Mouse (Mus musculus) heart, embryonic 12.5 days (tissue): ENCODE data around the gene Asphd1. TPM values are rescaled to one million over a fixed set of nuclear protein-coding genes. Genes with fewer than 3 reads are reported as not detected.

ENCODE experiments used
- ATAC-seq: fragments of 200-750 bp; cut with Nextera tagmentation; 2 replicates; pipeline ENCODE4 v1.8.0; 2017; ENCODE audit warnings: moderate TSS enrichment, moderate library complexity; ENCODE audit not compliant: insufficient number of reproducible peaks, low FRiP score
- H3K27ac ChIP-seq: fragments of 300-500 bp; sonication (generic); 2 replicates; pipeline ENCODE4 v1.5.1; 2016; ENCODE audit warnings: mild to moderate bottlenecking, moderate library complexity; ENCODE audit not compliant: poor library complexity, severe bottlenecking
- H3K27me3 ChIP-seq: fragments of 300-500 bp; sonication (generic); replicated peaks from 2 replicates; pipeline ENCODE4 v1.6.1; 2016; ENCODE audit warnings: mild to moderate bottlenecking, moderate library complexity
- H3K36me3 ChIP-seq: fragments of 300-500 bp; sonication (generic); 2 replicates; pipeline ENCODE4 v1.6.1; 2016; ENCODE audit warnings: mild to moderate bottlenecking, moderate library complexity
- H3K4me1 ChIP-seq: fragments of 300-500 bp; sonication (generic); replicated peaks from 2 replicates; pipeline ENCODE4 v1.6.1; 2016; ENCODE audit warnings: mild to moderate bottlenecking
- H3K4me2 ChIP-seq: fragments of 300-500 bp; sonication (generic); 2 replicates; pipeline ENCODE4 v1.6.1; 2016; ENCODE audit warnings: mild to moderate bottlenecking, moderate library complexity
- H3K4me3 ChIP-seq: fragments of 300-500 bp; sonication (generic); 2 replicates; pipeline ENCODE4 v1.5.1; 2016; ENCODE audit warnings: mild to moderate bottlenecking
- H3K9ac ChIP-seq: fragments of 300-500 bp; sonication (generic); 2 replicates; pipeline ENCODE4 v1.6.1; 2016; ENCODE audit warnings: mild to moderate bottlenecking, moderate library complexity
- H3K9me3 ChIP-seq: fragments of 300-500 bp; sonication (generic); replicated peaks from 2 replicates; pipeline ENCODE4 v1.6.1; 2016; ENCODE audit warnings: mild to moderate bottlenecking, moderate library complexity
- WGBS: fragments of 180-500 bp; shearing (Covaris S2); methylation state at CpG from one replicate; pipeline ENCODE4 v1.1.7; 2016; 5-methylcytosine and 5-hydroxymethylcytosine counted together
- polyA plus RNA-seq: library from polyadenylated mRNA; unstranded; fragments of >200 nt; fragmentation: Nextera tagmentation; extraction: Ambion mirVana; gene quantifications from 2 replicates; pipeline ENCODE4 v1.2.1, GENCODE M21; 2016

Gene Asphd1
- not detected in 2 replicates for polyA plus RNA-seq

DNA sequence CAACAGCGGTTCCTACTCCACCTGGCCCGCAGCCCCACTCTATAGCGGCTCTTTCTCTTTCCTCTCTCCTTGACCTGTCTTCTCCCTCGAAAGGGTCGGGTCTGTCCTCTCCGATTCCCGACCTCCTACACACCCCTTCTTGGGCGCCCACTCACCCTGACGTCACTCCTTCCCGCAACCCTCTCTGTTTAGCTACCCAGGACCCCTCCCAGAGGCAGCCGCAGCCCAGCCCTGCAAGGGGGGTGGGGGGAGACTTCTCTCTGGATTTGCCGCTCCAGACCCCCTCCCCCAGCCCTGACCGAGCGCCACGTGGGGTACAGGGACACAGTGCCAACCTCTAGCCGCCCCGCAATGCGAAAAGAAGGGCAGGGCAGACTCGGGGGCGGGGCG lies at the start of gene Asphd1:
TSS of gene Asphd1 (minus strand) at position 180 of the 390 bp plus-strand sequence.
- under 1% methylated on average over 21 of the region's 21 CpGs for WGBS
- Histone ChIP-seq H3K9me3 (no peaks in the 10 kb centered on the region), H3K27ac (no peak within 1 kb of the TSS), H3K4me2 (peak within 1 kb of the TSS; percentile 99), H3K4me1 (peaks cover 14% of the 10 kb centered on the region), H3K9ac (peak within 1 kb of the TSS; percentile 48), H3K36me3 (peaks cover 9% of the 10 kb centered on the region), H3K27me3 (peaks cover 57% of the 10 kb centered on the region), H3K4me3 (peak within 1 kb of the TSS; percentile 48)
- no peak; the same call in 1 of the 2 replicates for ATAC-seq

DNA sequence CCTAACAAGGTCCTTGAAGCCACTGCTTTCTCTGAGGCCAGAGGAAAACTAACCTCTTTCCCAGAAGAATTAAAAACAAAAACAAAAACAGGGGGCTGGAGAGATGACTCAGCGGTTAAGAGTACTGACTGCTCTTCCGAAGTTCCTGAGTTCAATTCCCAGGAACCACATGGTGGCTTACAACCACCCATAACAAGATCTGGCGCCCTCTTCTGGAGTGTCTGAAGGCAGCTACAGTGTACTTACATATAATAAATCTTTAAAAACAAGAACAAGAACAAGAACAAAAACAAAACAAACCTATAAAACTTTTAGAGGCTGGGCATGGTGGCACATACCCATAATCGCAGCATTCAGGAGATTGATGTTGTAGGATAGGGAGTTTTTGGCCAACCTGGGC lies 47.1 kb upstream of the Asphd1 start:
- Histone ChIP-seq H3K36me3 (peaks cover 12% of the 10 kb centered on the region), H3K4me3 (no peak overlapping the region), H3K27ac (no peak overlapping the region), H3K4me2 (no peak overlapping the region), H3K27me3 (no peaks in the 10 kb centered on the region), H3K9me3 (0 out of 2 replicates have a peak, but pooled peaks cover 4% of the 10 kb centered on the region), H3K9ac (no peak overlapping the region), H3K4me1 (no peaks in the 10 kb centered on the region)
- ATAC-seq, result no peak
- 77% methylated on average over 4 of the region's 4 CpGs for WGBS

DNA sequence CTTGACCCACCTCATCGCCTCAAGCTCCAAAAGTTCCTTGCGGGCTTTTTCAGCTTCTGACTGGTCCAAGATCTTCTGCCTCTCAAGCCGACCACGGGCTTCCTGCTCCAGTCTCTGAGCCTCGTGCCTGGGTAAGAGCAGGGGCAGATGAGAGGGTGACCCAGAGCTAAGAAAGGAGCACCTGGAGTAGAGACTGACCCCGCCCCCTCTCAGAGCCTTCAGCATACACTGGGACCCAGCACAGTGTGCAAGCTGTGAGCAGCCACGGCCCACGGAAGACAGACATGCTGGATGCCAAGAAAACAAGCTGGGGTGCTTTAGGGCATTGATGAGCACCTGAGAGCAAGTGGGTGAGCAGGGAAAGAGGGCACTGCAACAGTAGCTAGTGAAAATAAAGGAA lies 39.4 kb upstream of the Asphd1 start:
- Histone ChIP-seq H3K9me3 (no peaks in the 10 kb centered on the region), H3K4me1 (no peaks in the 10 kb centered on the region), H3K27ac (no peak overlapping the region), H3K36me3 (no peaks in the 10 kb centered on the region), H3K27me3 (0 out of 2 replicates have a peak, but pooled peaks cover 4% of the 10 kb centered on the region), H3K4me2 (no peak overlapping the region), H3K4me3 (no peak overlapping the region), H3K9ac (no peak overlapping the region)
- ATAC-seq, result no peak
- 70% methylated on average over 8 of the region's 8 CpGs for WGBS

DNA sequence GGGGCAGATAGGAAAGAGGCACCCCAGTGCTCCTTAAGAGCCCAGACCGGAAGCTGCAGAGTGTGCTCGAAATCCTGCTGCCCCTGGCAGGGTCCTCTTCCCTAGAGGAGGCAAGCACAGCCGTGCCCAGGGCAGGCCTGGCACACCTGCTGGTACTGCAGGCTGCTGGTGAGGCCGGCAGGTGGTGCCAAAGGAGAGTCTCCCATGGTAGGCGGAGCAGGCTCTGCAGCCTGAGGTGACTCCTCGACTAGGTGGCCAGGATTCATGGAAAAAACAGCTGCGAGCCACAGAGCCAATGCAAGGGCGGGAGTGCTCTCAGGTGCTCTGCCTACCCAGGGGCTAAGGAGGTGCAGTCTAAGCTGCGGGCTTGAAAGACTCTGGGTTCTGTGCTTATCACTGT lies 36.9 kb upstream of the Asphd1 start:
- 42% methylated on average over 9 of the region's 9 CpGs for WGBS
- H3K36me3 ChIP-seq, result peaks cover 2% of the 10 kb centered on the region; the same call in 1 of the 2 replicates
- no peak; the same call in 1 of the 2 replicates for ATAC-seq
- H3K4me2 ChIP-seq, result no peak overlapping the region
- H3K27ac ChIP-seq, result no peak overlapping the region
- H3K9ac ChIP-seq, result no peak overlapping the region
- H3K4me3 ChIP-seq, result no peak overlapping the region
- H3K27me3 ChIP-seq, result 0 out of 2 replicates have a peak, but pooled peaks cover 4% of the 10 kb centered on the region
- no peaks in the 10 kb centered on the region for H3K9me3 ChIP-seq
- H3K4me1 ChIP-seq, result no peaks in the 10 kb centered on the region

DNA sequence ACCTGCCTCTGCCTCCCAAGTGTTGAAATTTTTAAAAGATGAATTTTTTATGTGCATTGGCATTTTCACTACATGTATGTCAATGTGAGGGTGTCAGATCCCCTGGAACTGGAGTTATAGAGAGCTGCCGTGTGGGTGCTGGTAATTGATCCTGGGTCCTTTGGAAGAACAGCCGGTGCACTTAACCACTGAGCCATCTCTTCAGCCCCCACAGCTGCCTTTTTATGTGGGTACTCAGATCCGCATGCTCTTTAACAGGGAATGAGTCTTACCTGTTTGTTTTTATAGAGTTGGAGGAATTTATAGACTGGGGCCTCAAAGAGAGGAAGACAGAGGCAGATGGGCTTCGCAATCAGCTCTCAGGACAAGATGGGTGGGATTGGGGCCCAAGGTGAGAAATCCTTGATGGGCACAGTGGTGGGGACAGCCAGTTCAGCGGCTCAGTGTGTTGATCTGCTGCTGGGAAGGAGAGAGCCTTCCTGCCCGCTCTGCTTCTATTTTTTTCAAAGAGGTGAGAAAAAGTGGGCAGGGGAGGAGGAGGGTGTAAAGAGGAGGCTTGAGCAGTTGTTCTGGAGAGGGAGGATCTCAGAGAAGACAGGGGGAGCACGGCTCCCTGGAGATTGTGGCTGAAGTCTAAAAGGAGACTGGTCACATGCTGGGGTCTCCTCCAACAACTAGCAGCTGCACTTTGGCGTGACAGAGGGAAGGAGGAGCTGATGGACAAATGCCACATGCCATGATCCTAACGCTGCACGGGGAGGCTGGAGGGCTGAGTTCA lies 35.5 kb upstream of the Asphd1 start:
- Histone ChIP-seq H3K36me3 (peaks cover 15% of the 10 kb centered on the region), H3K27me3 (0 out of 2 replicates have a peak, but pooled peaks cover 4% of the 10 kb centered on the region), H3K4me1 (no peaks in the 10 kb centered on the region), H3K9me3 (no peaks in the 10 kb centered on the region), H3K4me3 (no peak overlapping the region), H3K9ac (no peak overlapping the region), H3K27ac (no peak overlapping the region), H3K4me2 (no peak overlapping the region)
- WGBS, result 36% methylated on average over 10 of the region's 10 CpGs
- no peak for ATAC-seq

DNA sequence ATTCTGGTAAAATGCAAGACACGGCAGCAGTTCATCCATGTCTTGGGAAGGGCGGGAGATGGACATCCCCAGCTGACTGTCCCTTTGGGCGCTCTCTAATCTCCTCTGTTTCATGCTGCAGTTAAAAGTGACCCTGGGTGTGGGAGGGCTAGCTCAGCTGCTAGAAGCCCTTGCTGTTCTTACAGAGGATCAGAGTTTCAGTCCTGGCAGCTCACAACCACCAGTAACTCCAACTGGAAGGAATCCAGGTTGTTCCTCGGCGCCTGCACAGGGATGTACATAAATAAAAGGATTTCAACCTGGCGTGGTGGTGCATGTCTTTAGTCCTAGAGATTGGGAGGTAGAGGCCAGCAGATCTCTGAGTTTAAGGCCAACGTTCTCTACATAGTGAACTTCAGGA lies 33.7 kb upstream of the Asphd1 start:
- Histone ChIP-seq H3K27ac (no peak overlapping the region), H3K4me2 (no peak overlapping the region), H3K36me3 (peaks cover 32% of the 10 kb centered on the region), H3K4me1 (no peaks in the 10 kb centered on the region), H3K9ac (no peak overlapping the region), H3K9me3 (no peaks in the 10 kb centered on the region), H3K27me3 (0 out of 2 replicates have a peak, but pooled peaks cover 4% of the 10 kb centered on the region), H3K4me3 (no peak overlapping the region)
- ATAC-seq, result no peak
- WGBS, result 80% methylated on average over 7 of the region's 7 CpGs

DNA sequence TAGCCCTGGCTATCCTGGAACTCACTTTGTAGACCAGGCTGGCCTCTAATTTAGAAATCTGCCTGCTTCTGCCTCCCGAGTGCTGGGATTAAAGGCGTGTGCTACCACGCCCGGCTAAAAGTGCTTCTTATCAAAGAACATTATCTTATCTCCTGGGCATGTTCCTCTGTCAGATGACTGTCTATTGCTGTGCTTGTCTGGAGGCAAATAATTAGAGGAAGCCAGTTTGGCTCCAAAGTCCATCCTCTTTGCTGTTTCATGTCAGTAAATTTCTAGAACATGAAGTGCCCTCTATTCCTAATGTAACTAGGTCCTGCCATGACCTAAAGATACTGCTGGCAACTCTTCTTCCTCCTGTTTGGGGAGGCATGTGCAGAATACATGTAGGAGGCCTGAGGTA lies 32.7 kb upstream of the Asphd1 start:
- H3K9me3 ChIP-seq, result no peaks in the 10 kb centered on the region
- peaks cover 3% of the 10 kb centered on the region for H3K4me1 ChIP-seq
- no peak overlapping the region for H3K4me3 ChIP-seq
- ATAC-seq, result no peak
- H3K36me3 ChIP-seq, result peaks cover 35% of the 10 kb centered on the region
- no peak overlapping the region for H3K4me2 ChIP-seq
- no peak overlapping the region for H3K9ac ChIP-seq
- no peak overlapping the region for H3K27ac ChIP-seq
- WGBS, result 71% methylated on average over 4 of the region's 4 CpGs
- H3K27me3 ChIP-seq, result 0 out of 2 replicates have a peak, but pooled peaks cover under 1% of the 10 kb centered on the region

DNA sequence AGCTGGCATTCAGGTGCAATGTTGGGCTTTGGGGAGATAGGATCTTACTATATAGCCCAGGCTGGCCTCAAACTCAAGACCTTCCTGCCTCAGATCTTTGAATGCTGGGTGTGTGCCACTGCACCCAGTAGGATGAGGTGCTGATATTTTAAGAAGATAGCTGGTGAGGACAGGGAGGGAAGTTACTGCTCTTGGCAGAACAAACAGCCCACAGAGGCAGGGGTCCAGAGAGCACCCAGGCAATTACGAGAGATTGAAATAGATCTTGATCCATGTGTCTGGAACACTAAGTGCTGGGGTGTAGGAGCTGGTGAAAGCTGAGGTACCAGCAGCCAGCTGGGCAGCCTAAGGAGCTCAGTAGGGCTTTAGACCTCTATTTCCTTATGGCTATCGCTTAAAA lies 32.2 kb upstream of the Asphd1 start:
- no peak for ATAC-seq

DNA sequence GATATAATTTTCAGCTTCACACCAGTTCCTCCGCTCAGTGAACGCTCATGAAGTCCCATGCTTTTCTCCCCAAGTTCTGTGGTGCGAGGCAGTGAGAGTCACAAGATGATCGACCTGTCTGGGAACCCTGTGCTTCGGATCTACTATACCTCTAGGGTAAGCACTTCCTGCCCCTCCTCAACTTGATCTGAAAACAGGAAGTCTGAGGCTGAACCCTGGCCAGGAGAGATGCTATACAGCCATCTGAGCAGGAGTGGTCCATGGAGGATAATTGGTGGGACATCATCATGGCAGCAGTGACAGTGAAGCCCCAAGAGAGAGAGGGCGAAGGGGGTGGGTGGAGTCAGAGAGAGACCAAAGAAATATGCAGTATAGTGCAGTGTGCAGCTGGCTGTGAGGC lies 29.5 kb upstream of the Asphd1 start:
- H3K27ac ChIP-seq, result no peak overlapping the region
- 90% methylated on average over 6 of the region's 6 CpGs for WGBS
- peaks cover 35% of the 10 kb centered on the region for H3K36me3 ChIP-seq
- H3K27me3 ChIP-seq, result no peaks in the 10 kb centered on the region
- no peak for ATAC-seq
- H3K4me3 ChIP-seq, result no peak overlapping the region
- no peak overlapping the region for H3K4me2 ChIP-seq
- H3K9me3 ChIP-seq, result no peaks in the 10 kb centered on the region
- H3K4me1 ChIP-seq, result peaks cover 10% of the 10 kb centered on the region
- H3K9ac ChIP-seq, result no peak overlapping the region

More for the DNA sequence above, 32.2 kb upstream of the Asphd1 start:
- 73% methylated on average over 2 of the region's 2 CpGs for WGBS
- H3K9me3 ChIP-seq, result no peaks in the 10 kb centered on the region
- peaks cover 6% of the 10 kb centered on the region for H3K4me1 ChIP-seq
- H3K4me3 ChIP-seq, result no peak overlapping the region
- H3K27ac ChIP-seq, result no peak overlapping the region
- no peak overlapping the region for H3K9ac ChIP-seq
- H3K27me3 ChIP-seq, result no peaks in the 10 kb centered on the region
- H3K36me3 ChIP-seq, result peaks cover 35% of the 10 kb centered on the region
- H3K4me2 ChIP-seq, result no peak overlapping the region

DNA sequence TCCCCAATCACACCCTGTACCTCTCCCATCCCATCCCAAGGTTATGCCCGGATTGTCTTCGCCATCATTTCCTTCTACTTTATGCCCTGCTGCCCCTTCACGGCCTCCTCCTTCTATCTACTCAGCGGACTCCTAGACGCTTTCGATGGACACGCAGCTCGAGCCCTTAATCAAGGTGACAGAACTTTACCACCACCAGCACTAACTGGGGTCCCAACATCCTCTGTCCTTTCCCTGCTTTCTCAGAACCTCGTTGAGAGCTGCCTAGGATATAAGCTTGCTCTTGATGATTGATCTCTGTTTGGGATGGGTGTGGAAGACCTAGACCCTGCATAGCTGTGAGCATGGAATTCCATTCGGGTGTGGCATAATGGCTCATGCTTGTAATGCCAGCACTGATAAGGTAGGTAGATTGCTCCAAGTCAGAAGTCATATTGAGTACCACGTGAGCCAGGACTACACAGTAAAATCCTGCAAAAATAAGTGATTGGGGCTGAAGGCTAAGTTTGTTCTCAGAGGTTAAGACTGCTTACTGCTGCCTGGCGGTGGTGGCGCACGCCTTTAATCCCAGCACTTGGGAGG lies 27.6 kb upstream of the Asphd1 start:
- peak overlapping the region; percentile 85 for H3K4me3 ChIP-seq
- H3K4me1 ChIP-seq, result peaks cover 10% of the 10 kb centered on the region
- H3K27ac ChIP-seq, result peak overlapping the region; percentile 86
- WGBS, result 22% methylated on average over 14 of the region's 14 CpGs
- peak overlapping the region; percentile 83 for H3K4me2 ChIP-seq
- H3K36me3 ChIP-seq, result peaks cover 35% of the 10 kb centered on the region
- no peaks in the 10 kb centered on the region for H3K27me3 ChIP-seq
- ATAC-seq, result no peak
- H3K9me3 ChIP-seq, result no peaks in the 10 kb centered on the region
- H3K9ac ChIP-seq, result peak overlapping the region; percentile 93
